Mouse (Mus musculus): ENCODE measurements at regions not wholly inside any gene's neighbourhood (a gene's known extent, or its start where the extent isn't known, plus 50 kb on each side); places are given as distances from the start of the nearest gene placed in this dataset.

- no peak for ATAC-seq (replicated peaks; ENCODE audit: low FRiP score, low read depth)
- 63% methylated on average over 7 of the region's 7 CpGs for WGBS
- H3K9me3 ChIP-seq (replicated peaks; ENCODE audit: low read length), result peaks cover 4% of the 10 kb centered on the region; the same call in 1 of the 2 replicates
- no peak overlapping the region for H3K4me2 ChIP-seq (ENCODE audit: low read length)
- TF ChIP-seq CTCF (IDR thresholded peaks at IDR 0.05; ENCODE audit: low read depth), result no peak
- no peaks in the 10 kb centered on the region for H3K4me1 ChIP-seq (replicated peaks; ENCODE audit: insufficient read depth, low read length)
- no peaks in the 10 kb centered on the region for H3K27me3 ChIP-seq (ENCODE audit: insufficient read depth, low read length)
- H3K9ac ChIP-seq (ENCODE audit: low read depth, low read length), result no peak overlapping the region
- DNase-seq (ENCODE audit: low spot score), result no peak
- no peaks in the 10 kb centered on the region for H3K36me3 ChIP-seq (ENCODE audit: insufficient read depth, low read length)
- H3K4me3 ChIP-seq (replicated peaks; ENCODE audit: low read depth, low read length), result no peak overlapping the region
- H3K27ac ChIP-seq, result no peak overlapping the region
These were observed 275.1 kb downstream of the Adamts20 start for GRCm38 (mm10) chr15:94190081-94190488.

GRCm38 (mm10) chr15:94187588-94187987 is 277.6 kb downstream of the Adamts20 start:
- Histone ChIP-seq H3K36me3 (ENCODE audit: insufficient read depth, low read length) (no peaks in the 10 kb centered on the region), H3K4me2 (ENCODE audit: low read length) (no peak overlapping the region), H3K27ac (no peak overlapping the region), H3K4me1 (replicated peaks; ENCODE audit: insufficient read depth, low read length) (no peaks in the 10 kb centered on the region), H3K4me3 (replicated peaks; ENCODE audit: low read depth, low read length) (no peak overlapping the region), H3K9ac (ENCODE audit: low read depth, low read length) (no peak overlapping the region), H3K27me3 (ENCODE audit: insufficient read depth, low read length) (no peaks in the 10 kb centered on the region), H3K9me3 (replicated peaks; ENCODE audit: low read length) (peaks cover 4% of the 10 kb centered on the region; the same call in 1 of the 2 replicates)
- ATAC-seq (replicated peaks; ENCODE audit: low FRiP score, low read depth) (no peak), DNase-seq (ENCODE audit: low spot score) (no peak)
- 75% methylated on average over 4 of the region's 4 CpGs for WGBS
- TF ChIP-seq CTCF (IDR thresholded peaks at IDR 0.05; ENCODE audit: low read depth), result no peak

- no peak for TF ChIP-seq CTCF (IDR thresholded peaks at IDR 0.05; ENCODE audit: low read depth)
- no peak overlapping the region for H3K9ac ChIP-seq (ENCODE audit: low read depth, low read length)
- ATAC-seq (replicated peaks; ENCODE audit: low FRiP score, low read depth) (no peak), DNase-seq (ENCODE audit: low spot score) (no peak)
- H3K36me3 ChIP-seq (ENCODE audit: insufficient read depth, low read length), result no peaks in the 10 kb centered on the region
- peaks cover 4% of the 10 kb centered on the region; the same call in 1 of the 2 replicates for H3K9me3 ChIP-seq (replicated peaks; ENCODE audit: low read length)
- H3K4me1 ChIP-seq (replicated peaks; ENCODE audit: insufficient read depth, low read length), result no peaks in the 10 kb centered on the region
- 93% methylated on average over 6 of the region's 6 CpGs for WGBS
- no peaks in the 10 kb centered on the region for H3K27me3 ChIP-seq (ENCODE audit: insufficient read depth, low read length)
- H3K27ac ChIP-seq, result no peak overlapping the region
- H3K4me3 ChIP-seq (replicated peaks; ENCODE audit: low read depth, low read length), result no peak overlapping the region
- H3K4me2 ChIP-seq (ENCODE audit: low read length), result no peak overlapping the region
These were observed 281.4 kb downstream of the Adamts20 start for GRCm38 (mm10) chr15:94183663-94184375.

GRCm38 (mm10) chr15:94174083-94174482 is 291.1 kb downstream of the Adamts20 start:
- H3K4me2 ChIP-seq (ENCODE audit: low read length), result no peak overlapping the region

GRCm38 (mm10) chr15:94160806-94161205 is 304.4 kb downstream of the Adamts20 start:
- ATAC-seq (replicated peaks; ENCODE audit: low FRiP score, low read depth) (no peak), DNase-seq (ENCODE audit: low spot score) (no peak)
- no peak overlapping the region for H3K4me3 ChIP-seq (replicated peaks; ENCODE audit: low read depth, low read length)
- no peaks in the 10 kb centered on the region for H3K36me3 ChIP-seq (ENCODE audit: insufficient read depth, low read length)
- no peaks in the 10 kb centered on the region for H3K9me3 ChIP-seq (replicated peaks; ENCODE audit: low read length)
- no peak overlapping the region for H3K27ac ChIP-seq
- no peak for TF ChIP-seq CTCF (IDR thresholded peaks at IDR 0.05; ENCODE audit: low read depth)
- no peak overlapping the region for H3K4me2 ChIP-seq (ENCODE audit: low read length)
- H3K4me1 ChIP-seq (replicated peaks; ENCODE audit: insufficient read depth, low read length), result no peaks in the 10 kb centered on the region
- no peak overlapping the region for H3K9ac ChIP-seq (ENCODE audit: low read depth, low read length)
- no peaks in the 10 kb centered on the region for H3K27me3 ChIP-seq (ENCODE audit: insufficient read depth, low read length)
- WGBS, result 79% methylated on average over 4 of the region's 4 CpGs

More at GRCm38 (mm10) chr15:94174083-94174482, 291.1 kb downstream of the Adamts20 start:
- Histone ChIP-seq H3K27me3 (ENCODE audit: insufficient read depth, low read length) (no peaks in the 10 kb centered on the region), H3K27ac (no peak overlapping the region), H3K9ac (ENCODE audit: low read depth, low read length) (no peak overlapping the region), H3K36me3 (ENCODE audit: insufficient read depth, low read length) (no peaks in the 10 kb centered on the region), H3K9me3 (replicated peaks; ENCODE audit: low read length) (no peaks in the 10 kb centered on the region), H3K4me1 (replicated peaks; ENCODE audit: insufficient read depth, low read length) (no peaks in the 10 kb centered on the region), H3K4me3 (replicated peaks; ENCODE audit: low read depth, low read length) (no peak overlapping the region)
- no peak for TF ChIP-seq CTCF (IDR thresholded peaks at IDR 0.05; ENCODE audit: low read depth)
- WGBS, result 23% methylated on average over 7 of the region's 7 CpGs
- ATAC-seq (replicated peaks; ENCODE audit: low FRiP score, low read depth) (no peak), DNase-seq (ENCODE audit: low spot score) (peak; percentile 63)

GRCm38 (mm10) chr15:94139534-94139958 is 325.7 kb downstream of the Adamts20 start:
- H3K4me2 ChIP-seq (ENCODE audit: low read length), result 0 out of 2 replicates have a peak overlapping the region, but pooled peaks have one; percentile 2
- WGBS, result 13% methylated on average over 13 of the region's 13 CpGs
- no peaks in the 10 kb centered on the region for H3K36me3 ChIP-seq (ENCODE audit: insufficient read depth, low read length)
- no peak overlapping the region for H3K27ac ChIP-seq
- H3K27me3 ChIP-seq (ENCODE audit: insufficient read depth, low read length), result no peaks in the 10 kb centered on the region
- no peak for TF ChIP-seq CTCF (IDR thresholded peaks at IDR 0.05; ENCODE audit: low read depth)
- no peak overlapping the region for H3K4me3 ChIP-seq (replicated peaks; ENCODE audit: low read depth, low read length)
- DNase-seq (ENCODE audit: low spot score) (peak; percentile 88), ATAC-seq (replicated peaks; ENCODE audit: low FRiP score, low read depth) (no peak; the same call in 1 of the 2 replicates)
- H3K9ac ChIP-seq (ENCODE audit: low read depth, low read length), result no peak overlapping the region
- H3K9me3 ChIP-seq (replicated peaks; ENCODE audit: low read length), result no peaks in the 10 kb centered on the region
- no peaks in the 10 kb centered on the region for H3K4me1 ChIP-seq (replicated peaks; ENCODE audit: insufficient read depth, low read length)

All from kidney, postnatal 0 days (tissue).